Mouse (Mus musculus) stomach, postnatal 0 days (tissue): ENCODE results near the gene Scaf1.

Experiments used
- CTCF ChIP-seq: IDR thresholded peaks from 2 replicates; pipeline ENCODE4 v1.5.1; 2016; ENCODE audit warnings: antibody characterized with exemption, low read depth, mild to moderate bottlenecking, moderate library complexity
- EP300 ChIP-seq: optimal IDR thresholded peaks from 2 replicates; pipeline ENCODE3; 2016; ENCODE audit warnings: antibody characterized with exemption

DNA sequence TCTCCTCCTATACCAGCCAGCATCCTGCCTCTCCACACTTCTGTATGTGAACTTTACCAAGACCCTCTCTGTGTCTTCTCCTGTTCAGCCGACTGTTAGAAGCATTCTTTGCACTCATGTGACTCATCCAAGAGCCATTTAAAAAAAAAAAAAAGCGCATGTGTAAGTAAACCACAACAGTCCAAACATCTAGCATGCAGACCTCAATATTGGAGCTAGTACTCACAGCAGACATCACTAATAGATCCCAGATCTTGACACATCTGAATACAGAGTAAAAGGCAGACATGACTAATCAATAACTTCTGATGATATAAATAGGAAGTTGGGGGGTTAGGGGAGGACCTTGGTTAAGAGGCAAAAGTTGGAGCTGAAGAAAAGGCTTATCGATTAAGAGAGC is 19.5 kb upstream of the Scaf1 start:
- TF ChIP-seq EP300 (no peak), CTCF (no peak)
